Mouse (Mus musculus): ENCODE measurements around the gene Zfp300. TPM values are rescaled to one million over a fixed set of nuclear protein-coding genes. Genes with fewer than 3 reads are reported as not detected.

Gene Zfp300
- total and polyA plus RNA-seq, 2 experiments from 2014 or later: 0.51 TPM; not detected in 1

- H3K27me3 ChIP-seq (ENCODE audit: control insufficient read depth, insufficient read depth, low read length): no peaks in the 10 kb centered on the region
- no peak overlapping the region for H3K9ac ChIP-seq (replicated peaks; ENCODE audit: low read depth, low read length)
- 78% methylated on average over 3 of the region's 3 CpGs for WGBS
- TF ChIP-seq CTCF (IDR thresholded peaks at IDR 0.05; ENCODE audit: low read depth): no peak
- H3K9me3 ChIP-seq (replicated peaks; ENCODE audit: control insufficient read depth, low read length): no peaks in the 10 kb centered on the region
- no peaks in the 10 kb centered on the region for H3K4me1 ChIP-seq (ENCODE audit: control insufficient read depth, insufficient read depth)
- H3K36me3 ChIP-seq (replicated peaks; ENCODE audit: control insufficient read depth, insufficient read depth, low read length): no peaks in the 10 kb centered on the region
- no peak for DNase-seq (ENCODE audit: low spot score)
- no peak overlapping the region for H3K27ac ChIP-seq (ENCODE audit: low read depth)
- peak overlapping the region; percentile 58 for H3K4me3 ChIP-seq (ENCODE audit: low read depth, low read length)
- H3K4me2 ChIP-seq (ENCODE audit: low read depth, low read length): peak overlapping the region; percentile 51
- ATAC-seq (ENCODE audit: insufficient read depth, low read depth): no peak
These were observed 26.8 kb downstream of the Zfp300 start for GRCm38 (mm10) chrX:21062544-21062890.

GRCm38 (mm10) chrX:21061866-21062543 lies 27.3 kb downstream of the Zfp300 start, which contains the start of gene Zfp182:
TSS of gene Zfp182 (minus strand) at chrX:21062316.
- peak within 1 kb of the TSS; percentile 64 for H3K9ac ChIP-seq (replicated peaks; ENCODE audit: low read depth, low read length)
- H3K36me3 ChIP-seq (replicated peaks; ENCODE audit: control insufficient read depth, insufficient read depth, low read length): no peaks in the 10 kb centered on the region
- ATAC-seq (ENCODE audit: insufficient read depth, low read depth) (peak; percentile 90), DNase-seq (ENCODE audit: low spot score) (peak; percentile 84)
- TF ChIP-seq EP300 (IDR thresholded peaks at IDR 0.05; ENCODE audit: low read depth) (no peak), CTCF (IDR thresholded peaks at IDR 0.05; ENCODE audit: low read depth) (no peak)
- H3K4me1 ChIP-seq (ENCODE audit: control insufficient read depth, insufficient read depth): no peaks in the 10 kb centered on the region
- H3K27me3 ChIP-seq (ENCODE audit: control insufficient read depth, insufficient read depth, low read length): no peaks in the 10 kb centered on the region
- no peaks in the 10 kb centered on the region for H3K9me3 ChIP-seq (replicated peaks; ENCODE audit: control insufficient read depth, low read length)
- 24% methylated on average over 25 of the region's 25 CpGs for WGBS
- H3K27ac ChIP-seq (ENCODE audit: low read depth): no peak within 1 kb of the TSS
- H3K4me3 ChIP-seq (ENCODE audit: low read depth, low read length): peak within 1 kb of the TSS; percentile 58
- peak within 1 kb of the TSS; percentile 58 for H3K4me2 ChIP-seq (ENCODE audit: low read depth, low read length)

- WGBS: 17% methylated on average over 9 of the region's 9 CpGs
- peak overlapping the region; percentile 58 for H3K4me2 ChIP-seq (ENCODE audit: low read depth, low read length)
- no peaks in the 10 kb centered on the region for H3K9me3 ChIP-seq (replicated peaks; ENCODE audit: control insufficient read depth, low read length)
- no peaks in the 10 kb centered on the region for H3K27me3 ChIP-seq (ENCODE audit: control insufficient read depth, insufficient read depth, low read length)
- peak overlapping the region; percentile 58 for H3K4me3 ChIP-seq (ENCODE audit: low read depth, low read length)
- no peaks in the 10 kb centered on the region for H3K36me3 ChIP-seq (replicated peaks; ENCODE audit: control insufficient read depth, insufficient read depth, low read length)
- TF ChIP-seq EP300 (IDR thresholded peaks at IDR 0.05; ENCODE audit: low read depth) (no peak), CTCF (IDR thresholded peaks at IDR 0.05; ENCODE audit: low read depth) (no peak)
- H3K9ac ChIP-seq (replicated peaks; ENCODE audit: low read depth, low read length): peak overlapping the region; percentile 64
- DNase-seq (ENCODE audit: low spot score) (no peak), ATAC-seq (ENCODE audit: insufficient read depth, low read depth) (no peak)
- no peaks in the 10 kb centered on the region for H3K4me1 ChIP-seq (ENCODE audit: control insufficient read depth, insufficient read depth)
- H3K27ac ChIP-seq (ENCODE audit: low read depth): no peak overlapping the region
These were observed 27.9 kb downstream of the Zfp300 start for GRCm38 (mm10) chrX:21061460-21061859.

Other genes with a start within 250 kb of the Zfp300 start
- 25.3 and 36.8 TPM in 2 replicates for gene Timp1, start 219.4 kb downstream of the Zfp300 start, total RNA-seq (2014; rRNA removed; ENCODE audit: low replicate concordance)
- gene Timp1, start 219.4 kb downstream of the Zfp300 start, polyA plus RNA-seq (2015; fragmentation: Nextera tagmentation; extraction: Ambion mirVana): 29.9 and 30.8 TPM in 2 replicates
- 0.50 TPM in 1 of 2 replicates, not detected in the other for gene Syn1, start 168.5 kb downstream of the Zfp300 start, total RNA-seq (2014; rRNA removed; ENCODE audit: low replicate concordance)
- 0.16 TPM in 1 of 2 replicates, not detected in the other for gene Syn1, start 168.5 kb downstream of the Zfp300 start, polyA plus RNA-seq (2015; fragmentation: Nextera tagmentation; extraction: Ambion mirVana)
- 7.2 and 8.4 TPM in 2 replicates for gene Cfp, start 158.0 kb downstream of the Zfp300 start, total RNA-seq (2014; rRNA removed; ENCODE audit: low replicate concordance)
- 3.2 and 3.7 TPM in 2 replicates for gene Cfp, start 158.0 kb downstream of the Zfp300 start, polyA plus RNA-seq (2015; fragmentation: Nextera tagmentation; extraction: Ambion mirVana)
- gene Elk1, start 138.9 kb downstream of the Zfp300 start, total RNA-seq (2014; rRNA removed; ENCODE audit: low replicate concordance): 21.7 and 22.8 TPM in 2 replicates
- gene Elk1, start 138.9 kb downstream of the Zfp300 start, polyA plus RNA-seq (2015; fragmentation: Nextera tagmentation; extraction: Ambion mirVana): 6.6 and 7.0 TPM in 2 replicates
- 35.1 and 71.3 TPM in 2 replicates for gene Uxt, start 127.5 kb downstream of the Zfp300 start, total RNA-seq (2014; rRNA removed; ENCODE audit: low replicate concordance)
- gene Uxt, start 127.5 kb downstream of the Zfp300 start, polyA plus RNA-seq (2015; fragmentation: Nextera tagmentation; extraction: Ambion mirVana): 78.7 and 78.9 TPM in 2 replicates
- gene Zfp182, start 27.2 kb downstream of the Zfp300 start, total RNA-seq (2014; rRNA removed; ENCODE audit: low replicate concordance): 2.4 and 5.4 TPM in 2 replicates
- 2.2 and 2.7 TPM in 2 replicates for gene Zfp182, start 27.2 kb downstream of the Zfp300 start, polyA plus RNA-seq (2015; fragmentation: Nextera tagmentation; extraction: Ambion mirVana)
- gene Spaca5, start 21.1 kb downstream of the Zfp300 start, total RNA-seq (2014; rRNA removed; ENCODE audit: low replicate concordance): not detected in 2 replicates
- not detected in 2 replicates for gene Spaca5, start 21.1 kb downstream of the Zfp300 start, polyA plus RNA-seq (2015; fragmentation: Nextera tagmentation; extraction: Ambion mirVana)
- gene Ssxa1, start 26.3 kb upstream of the Zfp300 start, total RNA-seq (2014; rRNA removed; ENCODE audit: low replicate concordance): not detected in 2 replicates
- gene Ssxa1, start 26.3 kb upstream of the Zfp300 start, polyA plus RNA-seq (2015; fragmentation: Nextera tagmentation; extraction: Ambion mirVana): not detected in 2 replicates
- gene Gm21876, start 86.1 kb upstream of the Zfp300 start, total RNA-seq (2014; rRNA removed; ENCODE audit: low replicate concordance): not detected in 2 replicates
- not detected in 2 replicates for gene Gm21876, start 86.1 kb upstream of the Zfp300 start, polyA plus RNA-seq (2015; fragmentation: Nextera tagmentation; extraction: Ambion mirVana)

All from heart, postnatal 0 days (tissue).